Mouse (Mus musculus) thymus, postnatal 10 days (tissue): ENCODE measurements at regions not wholly inside any gene's neighbourhood (a gene's known extent, or its start where the extent isn't known, plus 50 kb on each side); places are given as distances from the start of the nearest gene placed in this dataset.

Source experiments
- DNase-seq, 2 experiments: peaks; one replicate each; pipeline ENCODE4 v3.0.0; 2021; ENCODE audit warnings: low spot score in 2 of 2

DNA sequence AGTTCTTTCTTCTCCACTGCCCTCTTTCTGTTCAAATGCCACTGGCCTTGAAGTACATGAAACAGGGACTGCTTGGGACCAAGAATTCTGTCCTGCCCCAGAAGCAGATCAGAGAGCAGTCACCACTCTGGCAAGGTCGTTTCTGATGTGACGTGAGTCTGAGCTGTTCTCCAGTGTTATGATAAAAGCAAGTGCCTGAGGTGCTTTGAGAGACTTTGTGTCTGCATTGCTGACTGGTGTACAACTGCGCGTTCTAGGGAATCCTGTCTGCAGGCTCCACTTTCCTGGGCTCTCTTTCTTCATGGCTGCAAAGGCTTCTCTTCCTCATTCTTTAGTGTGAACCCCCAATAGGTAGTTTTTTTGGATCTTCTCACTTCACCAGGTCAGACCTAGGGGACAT is 356.8 kb upstream of the Acvr2a start:
- DNase-seq = no peak

DNA sequence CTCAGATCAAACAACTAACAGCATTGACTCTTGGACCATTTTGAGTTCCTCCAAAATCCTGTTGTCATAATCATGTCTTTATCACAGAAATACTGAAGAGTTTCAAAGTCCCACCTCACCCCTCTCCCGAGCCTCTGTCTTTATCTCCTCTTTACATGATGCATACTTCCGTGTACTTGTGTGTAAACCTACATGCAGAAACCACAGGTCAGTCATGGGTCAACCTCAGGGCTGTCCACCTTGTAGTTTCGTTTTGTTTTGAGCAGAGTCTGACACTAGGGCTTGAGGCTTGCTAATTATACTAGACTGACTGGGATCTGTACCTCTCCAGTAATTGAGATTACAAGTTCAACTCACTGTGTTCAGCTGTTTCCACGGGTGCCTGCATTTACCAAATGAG is 348.4 kb upstream of the Acvr2a start:
- no peak for DNase-seq

DNA sequence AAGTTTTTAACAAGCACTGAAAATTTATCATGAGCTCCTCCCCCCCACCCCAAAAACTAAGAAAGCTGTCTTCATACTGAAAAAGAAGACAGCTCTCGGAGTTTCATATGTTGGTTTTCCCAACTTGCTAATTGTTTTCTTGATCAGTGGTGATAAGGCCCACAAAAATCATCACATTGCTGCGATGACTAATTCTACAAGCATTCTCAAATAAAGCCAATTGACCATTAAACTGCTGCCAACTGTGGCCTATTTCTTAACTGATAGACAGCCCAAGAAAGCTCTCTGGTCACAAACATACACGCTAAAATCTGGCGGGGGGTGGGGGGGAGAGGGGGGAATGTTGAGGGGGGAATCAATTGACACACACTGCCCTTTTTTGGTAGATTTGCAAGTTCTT is 345.0 kb upstream of the Acvr2a start:
- no peak for DNase-seq

DNA sequence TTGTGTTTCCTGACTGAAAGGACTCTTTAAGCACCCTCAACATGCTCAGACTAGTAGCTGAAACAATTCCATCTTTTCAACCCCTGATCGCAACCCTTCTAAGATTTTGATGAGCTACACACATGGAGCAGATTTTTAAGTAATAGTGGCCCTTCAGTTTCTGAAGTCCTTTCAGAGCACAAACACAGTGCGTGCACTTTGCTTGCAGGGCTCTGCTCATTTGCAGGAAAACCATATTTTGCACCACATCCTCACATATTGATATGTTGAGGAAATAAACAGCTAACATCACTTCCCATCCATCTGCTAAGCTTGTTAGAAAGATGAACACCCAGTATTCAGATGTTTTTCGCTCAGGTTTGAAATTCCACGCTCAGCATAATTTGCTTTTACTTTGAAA is 344.6 kb upstream of the Acvr2a start:
- DNase-seq = no peak

DNA sequence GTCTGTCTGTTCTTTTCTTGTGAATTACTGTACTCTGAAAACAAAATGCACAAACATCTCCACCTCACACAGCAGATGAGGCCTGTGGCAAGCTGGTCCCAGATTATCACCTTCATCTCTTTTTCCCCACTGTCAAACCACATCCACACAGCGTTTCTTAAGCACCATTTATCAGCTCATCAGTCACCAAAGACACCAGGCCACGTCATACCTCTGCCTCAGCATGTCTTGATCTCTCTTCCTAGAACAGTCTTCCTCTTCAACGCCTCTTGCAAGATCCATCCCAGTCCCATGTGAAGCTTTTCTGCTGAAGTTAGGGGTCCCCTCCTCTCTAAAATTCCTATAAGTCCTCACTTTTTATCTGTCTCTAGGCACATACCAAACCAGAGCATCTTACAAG is 340.8 kb upstream of the Acvr2a start:
- DNase-seq = no peak

DNA sequence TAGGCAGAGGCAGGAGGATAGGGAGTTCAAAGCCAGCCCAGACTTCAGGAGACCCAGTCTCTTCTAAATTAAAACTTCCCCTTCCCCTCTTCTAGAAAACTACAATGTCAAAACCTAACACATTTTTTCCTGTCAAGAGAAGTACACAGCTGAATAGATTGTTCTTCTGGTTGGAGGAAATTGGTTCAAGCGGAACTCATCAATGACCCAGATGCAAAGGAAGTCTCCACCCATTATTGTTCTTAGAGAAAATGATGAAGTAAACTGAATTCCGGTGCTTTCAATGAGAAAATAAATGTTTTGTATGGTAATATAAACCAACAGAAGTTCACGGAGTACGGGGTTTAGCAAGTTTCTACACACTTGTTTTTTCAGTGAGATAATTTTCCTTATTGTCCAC is 339.3 kb upstream of the Acvr2a start:
- DNase-seq = no peak

DNA sequence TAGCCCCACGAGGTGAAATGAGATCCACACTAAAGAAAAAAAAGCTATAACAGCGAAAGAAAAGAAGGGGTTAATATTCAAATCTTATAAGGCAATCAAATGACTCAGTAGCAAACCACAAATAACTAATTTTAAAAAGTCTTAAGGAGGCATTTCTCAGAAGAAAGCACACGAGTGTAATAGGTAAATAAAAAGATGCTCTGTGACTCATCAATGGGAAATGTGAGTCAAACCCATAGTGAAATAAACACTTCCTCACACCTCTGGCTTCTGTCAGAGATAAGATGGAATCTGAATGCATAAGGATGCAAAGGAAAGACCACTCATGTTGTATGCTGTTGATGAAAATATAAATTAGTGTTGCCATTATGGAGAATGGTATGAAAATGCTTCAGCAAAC is 337.1 kb upstream of the Acvr2a start:
- no peak for DNase-seq

DNA sequence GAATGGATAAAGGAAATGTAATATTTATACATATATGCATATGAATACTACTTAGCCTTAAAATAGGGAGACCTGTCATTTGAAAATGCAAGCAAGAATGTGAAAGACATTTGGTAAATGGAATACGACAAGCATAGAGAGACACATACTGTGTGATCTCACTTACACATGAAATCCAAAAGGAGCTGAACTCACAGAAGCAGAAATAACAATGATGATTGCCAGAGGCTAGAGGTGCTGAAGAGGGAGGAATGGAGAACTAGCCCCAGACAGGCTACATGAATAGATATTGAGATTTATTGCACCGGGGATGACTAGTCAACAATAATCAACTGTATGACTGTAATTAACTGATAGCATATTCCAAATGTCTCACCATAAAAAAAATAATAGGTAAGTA is 336.6 kb upstream of the Acvr2a start:
- no peak for DNase-seq

DNA sequence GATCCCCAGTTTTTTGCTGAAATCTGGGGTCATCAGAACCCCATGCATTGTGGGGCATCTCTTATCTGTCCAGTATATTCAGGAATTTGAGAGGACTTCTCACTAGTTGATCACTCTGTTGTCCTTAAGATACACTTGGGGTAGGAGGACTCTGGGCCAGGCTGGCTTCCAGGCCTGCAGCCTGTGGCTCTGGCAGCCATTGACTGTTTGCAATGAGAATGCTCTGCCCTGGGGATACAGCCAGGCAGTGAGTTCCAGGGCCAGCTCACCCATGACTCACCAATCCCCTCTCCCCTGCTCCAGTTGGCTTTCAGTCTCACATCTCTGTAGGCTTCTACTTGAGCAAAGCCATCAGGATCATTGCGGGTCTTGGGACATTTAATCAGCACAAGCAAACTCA is 334.3 kb upstream of the Acvr2a start:
- no peak for DNase-seq

DNA sequence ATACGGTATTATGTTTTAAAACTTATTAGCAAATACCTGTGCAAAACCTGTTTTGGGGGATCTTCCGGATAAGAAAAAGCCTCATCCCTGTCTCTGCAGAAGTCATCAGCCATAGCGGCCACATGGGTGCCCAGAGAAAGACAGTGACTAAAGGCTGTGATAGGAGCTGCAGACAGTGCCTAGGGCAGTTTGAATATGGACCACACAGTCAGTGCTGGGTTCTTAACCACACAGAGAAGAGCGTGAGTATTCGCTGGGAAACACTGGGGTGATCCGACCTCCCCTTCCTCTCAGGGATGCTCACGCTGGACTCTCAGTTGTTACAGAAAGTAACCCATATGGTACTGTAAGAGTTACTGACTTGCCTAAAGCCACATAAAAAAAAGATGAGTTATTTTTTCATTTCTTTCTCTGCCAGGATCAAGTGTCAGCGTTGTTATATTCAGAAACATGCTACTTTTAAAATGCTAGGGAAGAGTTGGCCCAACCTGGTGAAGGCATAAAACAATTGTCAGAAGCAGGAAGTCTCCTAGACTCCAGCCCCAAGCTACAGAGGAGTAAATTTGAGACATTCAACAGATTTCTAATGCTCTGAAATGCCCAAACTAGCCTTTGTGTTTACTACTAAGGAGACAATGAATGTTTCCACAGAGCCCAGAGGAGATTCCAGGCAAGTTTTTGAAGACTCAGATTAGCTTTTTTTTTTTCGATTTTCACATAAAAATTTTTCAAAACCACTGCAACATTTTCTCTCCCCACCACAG is 333.3 kb upstream of the Acvr2a start:
- DNase-seq = no peak

DNA sequence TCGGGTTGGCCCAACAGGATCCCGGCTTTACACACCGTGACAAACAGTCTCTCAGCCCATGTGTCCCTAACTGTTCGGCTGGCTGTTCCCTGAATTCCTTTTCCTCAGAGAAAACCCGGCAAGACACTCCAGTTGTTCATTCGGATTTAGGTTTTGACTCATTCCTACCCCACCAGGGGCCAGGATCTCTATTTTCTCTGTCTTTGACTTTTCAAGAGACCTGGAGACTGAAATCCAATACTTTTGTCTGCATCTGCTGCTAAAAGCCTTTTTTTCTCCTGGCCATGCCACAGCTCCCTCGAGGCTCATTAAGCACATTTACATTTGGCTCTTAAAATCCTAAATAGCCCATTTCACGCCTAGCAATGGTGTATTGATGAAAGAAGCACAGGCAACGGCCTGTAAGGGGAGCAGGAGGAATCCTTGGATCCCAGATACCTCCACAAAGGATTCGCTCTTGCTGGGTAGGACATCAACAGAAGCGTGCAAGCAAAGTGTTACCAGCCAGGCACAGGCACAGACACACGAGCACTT is 332.6 kb upstream of the Acvr2a start:
- DNase-seq = no peak

DNA sequence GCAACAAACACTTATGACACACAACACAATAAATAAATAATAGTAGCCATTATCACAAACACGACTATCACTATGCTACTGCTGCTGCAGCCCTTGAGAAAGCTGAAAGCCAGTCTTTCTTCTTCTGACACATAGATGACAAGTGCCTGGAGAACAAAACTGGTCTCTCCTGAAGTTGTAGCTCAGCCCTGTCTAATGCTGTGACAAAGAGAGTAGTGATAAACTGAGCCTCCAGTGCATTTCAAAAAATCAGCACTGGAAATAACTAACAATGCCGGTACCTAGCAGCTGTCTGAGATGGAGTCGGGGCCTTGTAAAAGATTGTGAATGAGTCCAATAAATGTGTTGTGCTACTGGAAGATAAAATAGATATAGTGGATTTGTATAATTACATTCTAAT is 320.3 kb upstream of the Acvr2a start:
- no peak for DNase-seq

DNA sequence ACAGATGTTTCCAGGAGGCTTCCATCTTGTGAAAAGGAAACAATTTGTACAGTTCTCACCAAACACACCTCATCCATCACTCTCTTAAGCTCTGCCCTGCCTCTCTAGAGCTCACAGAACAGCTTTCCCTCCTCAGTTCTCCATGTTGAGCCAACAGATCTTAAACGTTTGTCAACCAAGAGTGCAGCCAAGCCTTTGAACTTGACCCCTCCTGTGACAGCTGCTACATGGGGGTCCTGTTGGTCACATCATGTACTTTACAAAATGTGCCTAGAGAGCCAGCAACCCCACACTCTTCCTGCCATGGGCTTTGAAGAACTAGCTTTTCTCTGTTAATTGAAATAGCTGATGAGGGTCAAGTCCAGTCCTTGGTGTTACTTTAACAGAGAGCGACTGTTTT is 319.8 kb upstream of the Acvr2a start:
- no peak for DNase-seq

DNA sequence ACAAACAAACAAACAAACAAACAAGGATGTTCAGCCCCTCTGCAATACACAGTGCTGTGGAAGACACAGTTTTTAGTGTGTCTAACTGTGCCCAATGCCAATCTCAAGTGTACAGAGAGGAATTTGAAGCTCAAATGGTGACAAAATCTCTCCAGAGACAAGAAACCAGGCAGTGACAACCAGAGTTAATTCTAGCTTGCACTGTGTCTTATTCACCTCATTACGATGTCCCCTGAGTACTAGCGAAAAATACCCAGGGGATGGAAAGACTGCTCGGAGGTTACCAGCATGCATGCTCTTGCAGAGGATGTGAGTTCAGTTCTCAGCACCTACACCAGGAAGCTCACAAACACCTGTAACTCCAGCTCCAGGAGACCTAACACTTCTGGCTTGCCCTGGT is 319.3 kb upstream of the Acvr2a start:
- no peak for DNase-seq

DNA sequence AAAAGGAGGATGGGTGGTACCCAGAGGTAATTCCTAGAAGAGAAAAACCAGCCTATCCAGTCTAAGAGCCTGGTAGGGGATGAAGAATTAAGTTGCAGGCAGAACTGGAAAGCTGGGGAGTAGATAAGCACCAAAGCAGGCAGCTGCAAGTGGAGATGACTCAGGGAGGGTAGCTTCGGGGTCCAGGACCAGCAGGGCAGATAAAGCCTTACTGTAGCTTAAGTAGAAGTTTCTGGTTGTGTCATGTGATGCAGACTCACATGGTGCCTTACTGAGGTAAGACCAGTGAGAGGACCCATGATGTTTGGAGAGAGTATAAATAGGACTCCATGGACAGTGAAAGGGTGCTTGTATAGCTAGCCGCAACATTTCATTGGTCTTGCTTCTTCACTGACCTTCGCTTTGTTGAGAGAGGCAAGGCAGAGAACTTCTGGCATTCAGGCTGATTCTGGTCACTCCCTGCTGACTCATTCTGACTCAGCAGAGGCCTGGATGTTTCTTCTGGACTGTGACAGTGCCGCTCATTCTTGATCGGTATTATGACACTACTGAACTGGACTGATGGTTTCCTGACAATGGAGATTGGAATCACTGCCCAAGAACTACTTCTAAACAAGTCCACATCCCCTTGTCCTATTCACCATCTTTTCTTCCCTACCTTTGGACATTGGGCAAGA is 315.7 kb upstream of the Acvr2a start:
- DNase-seq = no peak

DNA sequence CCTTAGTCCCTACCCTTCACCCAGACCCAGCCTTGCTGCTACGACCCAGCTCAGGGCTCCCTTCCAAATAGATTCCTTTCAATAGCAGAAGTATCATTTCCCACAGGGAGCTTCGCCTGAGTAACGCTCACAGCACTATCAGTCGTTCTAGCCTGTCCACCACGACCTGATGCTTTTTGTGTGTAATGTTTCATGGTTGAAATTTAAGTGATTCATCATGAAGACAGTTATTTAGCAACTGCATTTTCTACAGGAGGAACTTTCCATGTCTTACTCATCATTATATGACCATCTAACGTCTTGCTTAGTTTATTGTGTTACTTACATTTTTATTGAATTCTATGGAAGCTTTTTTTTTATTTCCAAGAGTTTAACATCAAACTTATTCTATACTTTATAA is 314.5 kb upstream of the Acvr2a start:
- no peak for DNase-seq

DNA sequence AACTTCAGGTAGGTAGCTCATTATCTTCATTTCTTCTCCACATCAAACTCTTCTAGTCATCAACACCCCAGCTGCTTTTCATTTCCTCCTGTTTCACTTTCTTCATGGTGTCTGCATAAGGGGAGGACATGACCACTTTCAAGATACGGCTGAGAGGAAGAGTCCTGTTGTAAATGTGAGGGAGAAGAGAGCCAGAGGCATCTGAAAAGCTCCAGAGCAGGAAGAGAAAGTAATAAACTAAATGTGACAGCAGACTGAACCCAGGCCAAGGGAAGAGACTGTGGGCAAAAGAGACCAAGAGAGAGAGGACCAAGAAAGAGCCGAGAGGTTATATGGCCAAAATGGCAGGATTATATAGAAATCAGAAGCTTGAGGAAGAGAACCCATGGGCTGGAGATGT is 312.5 kb upstream of the Acvr2a start:
- no peak for DNase-seq

DNA sequence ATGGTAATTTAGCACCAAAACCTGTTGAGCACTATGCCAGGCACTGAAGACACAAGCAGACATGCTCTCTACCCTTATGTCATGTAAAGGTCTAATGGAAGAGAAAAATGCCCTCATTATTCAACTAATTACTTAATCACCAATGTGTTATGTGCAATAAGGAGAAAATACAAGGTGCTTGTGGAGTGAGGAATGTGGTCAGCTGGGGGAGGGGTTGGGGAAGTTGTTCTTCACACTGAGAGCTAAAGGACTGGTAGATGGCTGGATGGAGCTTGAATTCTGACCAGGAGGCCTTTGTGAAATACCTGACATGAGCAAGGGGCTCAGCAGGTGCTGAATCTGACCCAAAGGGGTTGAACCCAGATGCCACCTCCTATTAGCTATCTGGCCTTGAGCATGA is 300.1 kb upstream of the Acvr2a start:
- DNase-seq = no peak

DNA sequence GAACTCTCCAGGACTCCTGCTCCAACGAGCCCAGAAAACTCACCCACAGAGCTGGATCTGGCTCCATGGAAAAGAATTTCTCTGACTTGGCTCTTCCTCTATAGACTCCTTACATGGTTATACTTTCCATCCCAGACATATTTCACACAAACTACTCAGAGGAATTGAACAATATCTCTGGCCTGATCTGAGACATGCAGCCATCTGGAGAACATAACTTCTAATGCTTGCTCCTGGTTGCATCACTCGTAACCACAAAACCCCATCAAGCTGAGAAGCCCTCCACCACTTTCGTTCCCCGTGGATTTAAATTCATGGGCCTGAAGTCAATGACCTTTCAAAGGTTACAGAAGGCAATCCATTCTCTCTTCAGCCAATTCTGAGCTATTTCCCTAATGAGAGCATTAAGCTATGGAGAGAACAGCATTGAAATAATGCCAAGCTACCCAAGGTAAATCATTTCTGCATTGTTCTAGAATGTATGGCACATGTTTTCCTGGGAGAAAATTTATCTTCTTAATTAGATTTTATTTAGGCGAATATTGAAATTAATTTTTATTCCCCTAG is 294.0 kb upstream of the Acvr2a start:
- no peak for DNase-seq

DNA sequence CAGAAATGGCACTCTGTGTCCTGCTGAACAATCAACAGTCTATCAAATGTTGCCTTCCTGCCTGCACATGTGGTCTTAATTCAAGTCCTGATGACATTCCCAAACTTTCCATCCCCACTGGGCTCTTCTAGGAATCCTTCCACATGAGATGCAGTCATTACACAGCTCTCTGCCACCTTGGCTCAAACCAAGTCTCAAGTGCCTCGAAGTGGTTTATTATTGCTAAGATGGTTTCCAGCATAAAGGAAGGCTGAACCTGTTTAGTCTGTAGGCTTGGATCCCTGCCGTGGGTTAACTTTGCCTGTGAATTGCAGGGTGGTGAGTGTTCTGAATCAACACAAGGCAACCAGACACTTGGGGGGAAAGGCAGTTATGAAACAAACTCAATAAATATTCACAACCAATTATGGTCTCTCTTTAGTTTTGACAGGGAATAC is 293.4 kb upstream of the Acvr2a start:
- no peak for DNase-seq

DNA sequence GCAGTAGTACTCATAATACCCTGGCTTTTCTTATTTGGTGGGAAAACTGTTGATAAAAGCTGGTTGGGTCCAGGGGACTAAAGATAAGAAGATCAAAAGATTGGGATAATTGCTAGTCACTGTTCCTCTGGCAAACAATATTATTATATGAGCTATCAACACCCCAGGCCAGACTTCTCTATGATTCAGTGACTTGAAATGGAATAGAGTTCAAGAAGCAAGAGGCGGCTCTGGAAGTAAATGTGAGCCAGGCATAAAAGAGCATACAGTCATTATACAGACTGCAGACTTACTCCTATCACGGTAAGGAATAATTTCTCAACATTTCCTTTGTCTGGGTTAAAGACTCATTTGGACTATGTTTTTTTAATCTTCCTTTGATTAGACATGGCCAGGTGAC is 278.5 kb upstream of the Acvr2a start:
- DNase-seq = no peak

DNA sequence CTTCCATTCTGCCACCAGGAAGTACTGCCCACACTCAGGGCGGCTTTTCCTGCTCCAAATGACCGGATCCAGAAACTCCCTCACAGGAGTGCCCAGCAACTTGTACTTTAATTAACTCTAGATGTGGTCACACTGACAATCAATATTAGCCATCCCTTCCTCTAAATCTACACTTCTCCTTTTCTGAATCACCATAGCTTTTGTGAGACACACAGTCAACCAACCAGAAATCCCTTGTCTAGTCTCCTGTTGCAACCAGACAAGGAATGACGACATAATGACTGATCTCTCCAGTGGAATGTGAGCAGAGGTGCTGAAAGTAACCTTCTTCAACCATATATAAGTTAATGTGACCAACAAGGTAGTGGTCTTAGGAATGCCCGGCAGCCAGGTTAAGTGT is 277.0 kb upstream of the Acvr2a start:
- DNase-seq = no peak

DNA sequence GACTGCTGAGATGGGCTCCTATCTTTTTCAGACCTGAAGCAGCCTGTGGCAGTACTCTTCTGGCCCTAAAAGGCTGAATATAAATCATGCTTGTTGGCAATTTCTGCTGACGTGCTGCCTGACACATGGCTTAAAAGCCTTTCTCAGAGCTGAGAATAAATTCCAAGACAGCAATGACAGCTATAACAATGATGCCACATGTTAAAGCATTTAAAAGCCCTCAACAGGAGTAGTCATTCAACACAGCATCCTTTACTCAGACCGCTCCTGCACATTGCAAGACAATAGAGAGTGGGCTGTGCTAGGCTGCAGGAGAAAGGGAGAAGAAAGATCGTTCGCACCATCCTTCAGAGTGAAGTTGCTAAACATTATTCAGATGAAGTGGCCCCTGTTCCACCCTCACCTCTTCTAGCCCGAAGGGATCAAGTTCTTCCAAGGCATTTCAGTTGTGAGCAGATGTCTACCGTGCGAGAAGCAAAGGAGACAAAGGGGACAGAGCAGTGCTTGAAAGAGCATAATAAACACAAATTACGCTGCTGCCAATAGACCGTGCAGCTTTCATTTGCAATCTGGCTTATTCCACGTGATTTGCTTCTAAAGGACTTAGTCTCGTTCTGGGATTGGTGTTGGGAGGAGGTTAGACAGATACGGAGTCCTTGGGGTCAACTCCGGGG is 275.1 kb upstream of the Acvr2a start:
- DNase-seq = no peak
